Mouse (Mus musculus): ENCODE data around the gene Apaf1. TPM values are rescaled to one million over a fixed set of nuclear protein-coding genes. Genes with fewer than 3 reads are reported as not detected.
A peak's percentile ranks its signal among the peaks of the same experiment; 100 is the strongest.

The Apaf1 gene
- polyA plus RNA-seq, 1 experiment from 2014 or later: 18.5 TPM

GRCm38 (mm10) chr10:91083393-91083927 lies 890 bp upstream of the Apaf1 start:
- no peak for DNase-seq (ENCODE audit: low spot score)

GRCm38 (mm10) chr10:91081959-91082507 lies 537 bp downstream of the Apaf1 start:
- peak; percentile 40 for DNase-seq (ENCODE audit: low spot score)

- DNase-seq (ENCODE audit: low spot score): no peak
Measured at GRCm38 (mm10) chr10:91080540-91080939, 2.0 kb downstream of the Apaf1 start.

DNA sequence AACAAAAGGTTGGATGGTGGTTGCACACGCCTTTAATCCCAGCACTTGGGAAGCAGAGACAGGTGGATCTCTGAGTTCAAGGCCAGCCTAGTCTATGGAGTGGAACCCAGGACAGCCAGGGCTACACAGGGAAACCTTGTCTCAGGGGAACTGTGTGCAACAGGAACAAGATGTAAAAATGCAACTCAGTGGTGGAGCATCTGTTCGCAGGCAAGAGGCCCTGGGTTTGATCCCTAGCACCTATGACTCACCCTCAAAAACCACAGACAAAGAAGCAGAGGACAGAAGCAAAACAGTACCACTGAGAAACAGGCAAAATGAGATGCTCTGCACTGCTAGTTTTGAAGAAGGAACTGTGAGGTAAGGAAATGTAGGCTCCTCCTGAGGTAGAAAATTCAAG lies 5.9 kb downstream of the Apaf1 start:
- DNase-seq (ENCODE audit: low spot score): no peak

GRCm38 (mm10) chr10:91073345-91073744 lies 9.2 kb downstream of the Apaf1 start:
- DNase-seq (ENCODE audit: low spot score): no peak

DNA sequence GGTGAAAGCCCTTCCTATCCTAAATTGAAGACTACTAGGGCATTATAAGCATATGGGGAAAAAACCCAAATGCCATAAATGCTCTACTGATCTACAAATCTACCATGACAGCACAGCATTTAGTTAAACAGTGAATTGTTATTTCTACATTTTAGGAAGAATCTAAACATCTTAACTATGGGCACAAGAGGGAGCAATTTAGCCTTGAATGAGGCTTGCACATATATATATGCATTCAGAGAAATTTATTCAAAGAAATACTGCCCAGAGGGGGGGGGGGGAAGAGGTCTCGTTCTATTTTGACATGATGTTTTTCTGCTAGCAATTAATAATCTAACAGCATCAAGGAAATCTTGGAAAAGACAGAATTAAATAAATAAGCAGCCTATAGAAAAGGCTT lies 10.8 kb downstream of the Apaf1 start:
- peak; percentile 42 for DNase-seq (ENCODE audit: low spot score)

GRCm38 (mm10) chr10:91062355-91062754 lies 20.2 kb downstream of the Apaf1 start:
- DNase-seq (ENCODE audit: low spot score): no peak

DNA sequence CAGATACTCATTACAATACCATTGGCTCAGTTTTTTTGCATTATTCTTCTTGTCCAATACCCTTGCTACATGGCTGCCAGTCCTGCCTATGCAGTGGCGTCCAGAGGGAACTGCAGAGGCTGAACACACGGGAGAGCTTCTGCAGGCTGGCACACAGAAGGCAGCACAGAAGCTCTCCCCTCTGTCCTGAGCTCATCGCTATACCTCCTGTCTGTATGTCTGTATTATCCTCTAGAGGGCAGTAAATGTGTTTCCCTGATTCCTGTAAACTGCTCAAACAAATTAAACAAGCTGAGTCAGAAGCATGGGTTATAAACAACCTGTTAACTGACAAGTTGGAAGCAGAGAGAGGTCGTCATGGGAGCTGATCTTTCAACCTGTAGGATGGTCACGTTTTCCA lies 21.8 kb downstream of the Apaf1 start:
- DNase-seq (ENCODE audit: low spot score): peak; percentile 36

DNA sequence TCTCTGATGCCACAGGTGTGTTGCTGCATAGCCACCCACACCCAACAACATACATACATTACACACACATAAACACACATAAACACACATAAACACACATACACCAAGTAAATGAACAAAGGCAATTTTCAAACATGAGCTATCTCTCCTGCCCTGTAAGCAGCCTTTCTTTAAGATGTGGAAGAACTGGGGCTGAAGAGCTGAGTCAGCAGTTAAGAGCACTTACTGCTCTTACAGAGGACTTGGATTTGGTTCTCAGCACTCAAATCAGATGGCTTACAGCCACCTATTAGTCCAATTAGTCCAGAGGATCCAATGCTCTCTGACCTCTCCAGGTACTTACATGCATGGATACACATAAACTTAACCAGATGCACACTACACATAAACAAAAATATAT lies 29.8 kb downstream of the Apaf1 start:
- DNase-seq (ENCODE audit: low spot score): no peak

GRCm38 (mm10) chr10:91051156-91051555 lies 31.4 kb downstream of the Apaf1 start:
- no peak for DNase-seq (ENCODE audit: low spot score)

DNA sequence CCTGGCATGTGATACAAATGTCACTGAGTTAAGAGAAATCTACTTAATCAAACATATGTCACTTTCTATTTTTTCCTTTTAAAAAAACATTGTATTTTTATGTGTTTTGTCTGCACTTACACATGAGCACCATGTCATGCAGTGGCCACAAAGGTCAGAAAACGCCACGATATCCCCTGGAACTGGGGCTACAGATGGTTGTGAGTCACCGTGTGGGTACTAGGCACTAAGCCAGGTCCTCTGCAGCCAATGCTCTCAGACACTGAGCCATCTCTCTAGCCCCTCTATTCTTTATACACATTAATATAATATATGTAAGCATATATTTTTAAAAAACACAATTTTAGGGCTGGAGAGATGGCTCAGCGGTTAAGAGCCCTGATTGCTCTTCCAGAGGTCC lies 32.9 kb downstream of the Apaf1 start:
- no peak for DNase-seq (ENCODE audit: low spot score)

DNA sequence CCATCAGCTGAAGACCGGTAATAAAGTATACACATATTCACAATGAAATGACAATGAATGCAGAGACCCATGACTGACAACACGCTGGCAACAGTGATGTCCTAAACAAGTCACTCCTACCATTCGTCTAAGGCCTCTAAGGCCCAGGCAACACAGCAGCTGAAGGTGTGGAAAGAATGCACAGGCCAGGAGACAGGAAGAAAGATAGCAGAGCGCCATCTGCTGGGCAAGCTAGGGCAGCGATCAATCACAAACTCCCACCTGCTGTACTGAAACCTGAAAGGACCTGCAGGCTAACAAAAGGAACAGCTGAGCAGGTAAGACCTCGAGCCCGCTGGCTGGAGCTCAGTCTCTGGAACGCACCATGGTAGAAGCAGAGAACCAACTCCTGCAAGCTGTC lies 48.6 kb downstream of the Apaf1 start:
- DNase-seq (ENCODE audit: low spot score): peak; percentile 62

- peak; percentile 74 for DNase-seq (ENCODE audit: low spot score)
Measured at GRCm38 (mm10) chr10:91032399-91032798, 50.2 kb downstream of the Apaf1 start.

GRCm38 (mm10) chr10:91031176-91031575 lies 51.4 kb downstream of the Apaf1 start:
- no peak for DNase-seq (ENCODE audit: low spot score)

DNA sequence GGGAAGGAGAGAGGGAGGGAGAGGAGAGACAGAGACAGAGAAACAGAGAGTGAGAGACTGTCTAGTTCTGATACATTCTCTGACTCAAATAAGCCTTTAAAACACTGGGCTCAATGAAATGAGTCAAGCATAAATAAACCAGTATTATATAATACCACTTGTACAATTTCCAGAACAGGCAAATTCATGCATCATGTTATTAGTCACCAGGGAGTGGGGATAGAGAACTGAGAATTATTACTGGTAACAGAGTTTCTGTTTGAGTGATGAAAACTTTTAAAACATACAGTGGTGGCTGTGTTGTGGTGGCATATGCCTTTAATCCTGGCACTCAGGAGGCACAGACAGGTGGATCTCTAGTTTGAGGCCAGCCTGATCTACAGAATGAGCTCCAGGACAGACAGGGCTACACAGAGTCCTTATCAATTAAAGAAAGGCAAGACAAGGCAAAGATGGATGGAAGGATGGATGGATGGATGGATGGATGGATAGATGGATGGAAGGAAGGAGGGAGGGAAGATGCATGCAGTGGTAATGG lies 53.5 kb downstream of the Apaf1 start:
- no peak for DNase-seq (ENCODE audit: low spot score)

DNA sequence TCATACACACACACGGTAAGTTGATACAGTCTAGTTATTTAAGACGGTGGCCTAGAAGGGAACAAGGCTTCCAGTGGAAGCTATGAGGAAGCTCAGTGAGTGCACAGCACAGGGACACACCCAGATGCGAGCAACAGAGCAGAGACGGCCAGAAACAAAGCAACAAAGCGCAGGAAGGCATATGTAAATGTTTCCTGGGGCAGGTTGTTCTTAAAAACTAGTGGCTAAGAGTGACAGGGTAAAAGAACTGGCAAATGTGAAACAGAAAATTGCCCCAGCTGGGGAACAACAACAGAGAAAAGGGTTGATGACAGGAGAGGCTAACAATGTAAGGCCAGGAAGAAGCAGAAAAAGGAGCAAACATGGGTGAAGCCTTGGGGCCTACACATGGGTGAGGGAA lies 54.6 kb downstream of the Apaf1 start:
- DNase-seq (ENCODE audit: low spot score): no peak

DNA sequence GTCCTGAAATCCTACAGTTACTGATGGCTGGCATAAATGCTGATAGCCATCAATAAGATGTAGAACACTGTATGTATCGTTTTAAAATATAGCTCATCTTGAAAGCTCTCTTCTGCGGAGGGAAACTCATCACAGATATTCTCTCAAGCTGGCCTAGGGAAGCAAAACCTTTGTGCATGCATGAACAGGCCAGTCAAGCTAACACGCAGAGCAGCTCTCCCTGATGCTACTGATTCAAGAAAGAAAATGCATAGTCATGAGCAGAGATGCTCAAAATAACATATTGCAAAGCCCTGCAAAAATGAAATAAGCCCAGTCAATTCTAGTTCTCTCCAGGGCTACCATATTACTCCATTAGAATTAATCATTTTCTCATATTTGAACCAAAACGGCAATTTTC lies 55.1 kb downstream of the Apaf1 start:
- no peak for DNase-seq (ENCODE audit: low spot score)

GRCm38 (mm10) chr10:91005858-91006538 lies 76.6 kb downstream of the Apaf1 start:
- DNase-seq (ENCODE audit: low spot score): no peak

GRCm38 (mm10) chr10:91001421-91001820 lies 81.1 kb downstream of the Apaf1 start:
- DNase-seq (ENCODE audit: low spot score): no peak

- DNase-seq (ENCODE audit: low spot score): no peak
Measured at GRCm38 (mm10) chr10:90999899-91000298, 82.7 kb downstream of the Apaf1 start.

DNA sequence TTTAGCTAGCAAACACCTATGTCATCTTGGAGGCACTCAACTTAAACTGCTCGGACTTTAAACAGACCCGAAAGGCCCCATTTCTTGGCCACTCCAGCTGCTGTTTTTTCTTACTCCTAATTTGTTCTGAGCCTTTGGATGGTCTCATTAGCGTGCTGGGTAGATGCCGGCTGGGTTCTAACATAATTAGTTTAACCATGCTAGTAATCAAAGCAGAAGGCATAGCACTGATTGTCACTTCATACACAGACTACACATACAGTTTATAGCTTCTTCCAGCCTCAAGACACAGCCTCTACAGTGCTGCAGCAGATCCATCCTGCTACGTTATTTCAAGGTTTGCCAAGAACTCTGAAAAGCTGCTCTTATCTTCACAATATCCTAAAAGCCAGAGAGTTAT lies 88.7 kb downstream of the Apaf1 start:
- no peak for DNase-seq (ENCODE audit: low spot score)

GRCm38 (mm10) chr10:90992237-90992636 lies 90.3 kb downstream of the Apaf1 start:
- DNase-seq (ENCODE audit: low spot score): no peak

- DNase-seq (ENCODE audit: low spot score): no peak
Measured at GRCm38 (mm10) chr10:90990340-90990739, 92.2 kb downstream of the Apaf1 start.
